Mouse (Mus musculus) Patski (cell line): Measurements from ENCODE around the gene Kif1b. TPM values are rescaled to one million over a fixed set of nuclear protein-coding genes. Genes with fewer than 3 reads are reported as not detected.

ENCODE experiments used
- ATAC-seq: fragments of 100-300 bp; one replicate; pipeline ENCODE4 v1.8.0; 2021
- CTCF ChIA-PET: fragments of 350-600 bp; sonication (Branson Sonifier 250); formaldehyde crosslinking; loops from one replicate; lab custom pipeline; 2022; ENCODE audit warnings: inconsistent platforms; lab: Charles Lee
- POLR2A ChIA-PET: fragments of 350-600 bp; sonication (Branson Sonifier 250); formaldehyde crosslinking; loops from one replicate; lab custom pipeline; 2022; ENCODE audit warnings: antibody characterized with exemption, inconsistent platforms; lab: Charles Lee
- DNase-seq: peaks from one replicate; pipeline ENCODE4 v3.0.0-alpha.2; 2011; ENCODE audit warnings: low read depth, low spot score
- H3K27me3 ChIP-seq: fragments of 371-371 bp; one replicate; pipeline ENCODE4 v1.5.1; 2021
- CTCF ChIP-seq: fragments of 100-300 bp; IDR thresholded peaks from one replicate; pipeline ENCODE4 v1.5.1; 2021
- in situ Hi-C: fragments of 300-500 bp; cut with MboI; formaldehyde crosslinking; loops from 3 replicates; pipeline ENCODE4 v1.11.1; 2018; ENCODE audit warnings: low pct_unique_long_range_greater_than_20kb, mixed read lengths
- polyA plus RNA-seq: library from polyadenylated mRNA; unstranded; gene quantifications from one replicate; pipeline ENCODE4 v1.2.3, GENCODE M21; 2021

Kif1b gene
- polyA plus RNA-seq, 1 experiment from 2014 or later = 32.9 TPM

DNA sequence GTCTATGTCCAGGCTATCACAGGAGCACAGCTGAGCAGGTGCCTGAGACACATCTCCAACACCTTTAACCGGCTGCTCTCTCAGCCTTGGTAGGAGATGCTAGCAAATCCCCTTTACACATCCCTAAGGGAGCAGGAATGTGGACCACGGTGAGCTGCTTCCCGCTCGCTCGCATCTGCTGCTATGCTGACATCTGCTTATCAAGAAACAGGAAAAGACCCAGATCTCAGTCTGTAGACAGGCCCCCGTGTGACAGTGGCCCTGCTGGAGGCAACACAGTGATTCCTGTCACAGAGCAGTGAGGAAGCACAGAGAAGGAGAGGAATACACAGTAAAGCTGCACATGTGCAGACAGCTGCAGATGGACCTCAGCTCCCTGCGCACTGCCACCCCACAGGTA is 28.8 kb upstream of the Kif1b start:
- POLR2A ChIA-PET = interaction anchor here (0.6 kb wide), 1 partner anchor 100 kb away, joined by 3 read pairs; no protein-coding TSS in a partner anchor

DNA sequence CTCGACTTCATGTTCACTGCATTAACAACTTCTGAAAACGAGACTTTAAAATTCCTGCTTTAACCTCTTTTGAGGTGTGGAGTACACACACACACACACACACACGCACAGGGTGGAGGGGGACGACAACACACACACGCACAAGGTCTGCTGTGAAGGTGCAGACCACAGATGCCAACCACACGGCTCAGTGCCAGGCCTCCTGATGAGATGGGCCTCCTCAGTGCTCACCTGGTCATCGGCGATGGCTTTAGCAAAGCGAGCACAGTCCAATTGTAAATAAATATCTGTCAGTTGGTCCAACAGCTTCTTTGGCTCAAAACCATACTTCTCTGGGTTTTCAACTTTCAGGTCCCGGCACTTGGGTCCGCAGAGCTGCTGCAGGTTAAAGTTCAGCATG is 27.4 kb upstream of the Kif1b start:
- ChIA-PET CTCF (no interaction called here), POLR2A (interaction anchor here (0.7 kb wide), 1 partner anchor 15 kb away, joined by 3 read pairs; no protein-coding TSS in a partner anchor)
- in situ Hi-C loops = no loop called here
- ATAC-seq (no peak), DNase-seq (no peak)
- TF ChIP-seq CTCF = no peak
- no peaks in the 10 kb centered on the region for H3K27me3 ChIP-seq

More for the DNA sequence above, 28.8 kb upstream of the Kif1b start:
- no peak for TF ChIP-seq CTCF
- in situ Hi-C loops = no loop called here
- DNase-seq (no peak), ATAC-seq (no peak)
- no peaks in the 10 kb centered on the region for H3K27me3 ChIP-seq
- CTCF ChIA-PET = no interaction called here

DNA sequence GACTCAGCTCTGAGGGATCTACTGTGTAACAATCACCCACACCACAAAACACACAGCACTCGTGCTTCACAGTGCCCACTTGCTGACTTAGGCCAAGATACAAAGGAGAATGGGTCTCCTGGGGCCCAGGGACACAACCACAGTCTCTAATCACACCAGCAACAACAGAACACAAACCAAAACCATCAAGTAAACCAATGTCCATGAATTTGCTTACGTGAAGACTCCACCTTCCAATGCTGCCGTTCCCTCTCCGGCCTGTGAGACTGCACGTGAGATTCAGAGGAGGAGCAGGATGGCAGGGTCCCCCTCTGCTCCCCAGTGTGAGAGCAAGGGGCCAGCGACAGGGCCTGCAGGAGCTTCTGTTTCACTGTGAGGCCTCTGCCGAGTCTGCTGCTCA is 25.2 kb upstream of the Kif1b start:
- ATAC-seq = no peak
- POLR2A ChIA-PET = interaction anchor here (1.0 kb wide), 1 partner anchor 15 kb away, joined by 4 read pairs; no protein-coding TSS in a partner anchor
- DNase-seq = no peak
- no peaks in the 10 kb centered on the region for H3K27me3 ChIP-seq
- CTCF ChIA-PET = no interaction called here
- in situ Hi-C loops = no loop called here
- TF ChIP-seq CTCF = no peak

GRCm38 (mm10) chr4:149330495-149330894 is 23.0 kb upstream of the Kif1b start:
- POLR2A ChIA-PET = no interaction called here

DNA sequence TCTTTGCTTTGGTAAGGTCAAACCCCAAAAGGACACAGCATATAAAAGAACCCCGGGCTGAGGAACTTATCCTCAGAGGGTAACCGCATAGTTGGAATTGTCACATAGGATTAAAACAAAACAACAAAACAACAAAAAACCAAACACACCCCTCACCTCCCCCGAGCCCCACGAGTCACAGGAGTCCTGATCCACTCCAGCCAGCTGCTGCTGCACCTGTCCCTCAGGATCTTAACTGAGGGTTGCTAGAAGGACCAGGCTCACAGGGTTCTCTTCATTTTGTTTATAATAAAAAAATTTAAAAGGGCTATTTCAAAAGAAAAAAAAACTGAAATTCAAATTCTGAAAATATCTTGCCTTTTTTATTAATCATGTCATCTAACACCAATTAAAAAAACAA is 21.2 kb upstream of the Kif1b start:
- no peak for TF ChIP-seq CTCF
- CTCF ChIA-PET = interaction anchor here (0.7 kb wide), 1 partner anchor 68 kb away, joined by 3 read pairs; no protein-coding TSS in a partner anchor
- DNase-seq = no peak
- POLR2A ChIA-PET = no interaction called here
- in situ Hi-C loops = no loop called here
- no peak for ATAC-seq
- no peaks in the 10 kb centered on the region for H3K27me3 ChIP-seq

More at GRCm38 (mm10) chr4:149330495-149330894, 23.0 kb upstream of the Kif1b start:
- in situ Hi-C loops = no loop called here
- no peaks in the 10 kb centered on the region for H3K27me3 ChIP-seq
- no peak for DNase-seq
- ATAC-seq = no peak
- no peak for TF ChIP-seq CTCF
- CTCF ChIA-PET = no interaction called here

- ChIA-PET CTCF (no interaction called here), POLR2A (no interaction called here)
- no peaks in the 10 kb centered on the region for H3K27me3 ChIP-seq
- DNase-seq (no peak), ATAC-seq (no peak)
- in situ Hi-C loops = no loop called here
- no peak for TF ChIP-seq CTCF
Observed at GRCm38 (mm10) chr4:149327281-149327680, 19.8 kb upstream of the Kif1b start.

GRCm38 (mm10) chr4:149325411-149326162 is 18.1 kb upstream of the Kif1b start:
- TF ChIP-seq CTCF = no peak
- DNase-seq = no peak
- ChIA-PET POLR2A (no interaction called here), CTCF (interaction anchor here (1.0 to 1.3 kb wide), 2 partner anchors 17 to 181 kb away, joined by 3 to 4 read pairs; no protein-coding TSS in a partner anchor)
- in situ Hi-C loops = no loop called here
- H3K27me3 ChIP-seq = no peaks in the 10 kb centered on the region
- ATAC-seq = no peak

- DNase-seq = no peak
- no peak for ATAC-seq
- POLR2A ChIA-PET = no interaction called here
- H3K27me3 ChIP-seq = no peaks in the 10 kb centered on the region
- in situ Hi-C loops = no loop called here
- no peak for TF ChIP-seq CTCF
- CTCF ChIA-PET = interaction anchor here (1.1 to 1.6 kb wide), 2 partner anchors 14 to 16 kb away, joined by 3 to 4 read pairs; partner anchors contain the start of gene Kif1b
Observed at GRCm38 (mm10) chr4:149323730-149324129, 16.2 kb upstream of the Kif1b start.

- ChIA-PET POLR2A (no interaction called here), CTCF (interaction anchor here (1.6 kb wide), 1 partner anchor 15 kb away, joined by 4 read pairs; the partner anchor contains the start of gene Kif1b)
- in situ Hi-C loops = no loop called here
- TF ChIP-seq CTCF = no peak
- ATAC-seq (no peak), DNase-seq (no peak)
- no peaks in the 10 kb centered on the region for H3K27me3 ChIP-seq
Observed at GRCm38 (mm10) chr4:149322718-149323117, 15.2 kb upstream of the Kif1b start.

- in situ Hi-C loops = no loop called here
- no peak for TF ChIP-seq CTCF
- POLR2A ChIA-PET = no interaction called here
- no peak for ATAC-seq
- DNase-seq = no peak
- CTCF ChIA-PET = no interaction called here
- H3K27me3 ChIP-seq = no peaks in the 10 kb centered on the region
Observed at GRCm38 (mm10) chr4:149322286-149322685, 14.8 kb upstream of the Kif1b start.

- in situ Hi-C loops = no loop called here
- DNase-seq (no peak), ATAC-seq (no peak)
- H3K27me3 ChIP-seq = no peaks in the 10 kb centered on the region
- ChIA-PET CTCF (interaction anchor here (1.6 kb wide), 1 partner anchor 11 kb away, joined by 7 read pairs; the partner anchor contains the start of gene Kif1b), POLR2A (no interaction called here)
- TF ChIP-seq CTCF = no peak
Observed at GRCm38 (mm10) chr4:149319088-149319487, 11.6 kb upstream of the Kif1b start.
